Mouse (Mus musculus) spleen, postnatal 14 days (tissue): ENCODE data around the gene Ahnak.
"Not testable (repeated sequence)": the region's sequence is repeated elsewhere in the genome, so short reads cannot be mapped to it uniquely, and the experiment has no call there.

Experiments
- DNase-seq, 2 experiments: peaks; one replicate each; pipeline ENCODE4 v3.0.0; 2021 to 2022; ENCODE audit warnings: low spot score in 2 of 2

Gene Ahnak

DNA sequence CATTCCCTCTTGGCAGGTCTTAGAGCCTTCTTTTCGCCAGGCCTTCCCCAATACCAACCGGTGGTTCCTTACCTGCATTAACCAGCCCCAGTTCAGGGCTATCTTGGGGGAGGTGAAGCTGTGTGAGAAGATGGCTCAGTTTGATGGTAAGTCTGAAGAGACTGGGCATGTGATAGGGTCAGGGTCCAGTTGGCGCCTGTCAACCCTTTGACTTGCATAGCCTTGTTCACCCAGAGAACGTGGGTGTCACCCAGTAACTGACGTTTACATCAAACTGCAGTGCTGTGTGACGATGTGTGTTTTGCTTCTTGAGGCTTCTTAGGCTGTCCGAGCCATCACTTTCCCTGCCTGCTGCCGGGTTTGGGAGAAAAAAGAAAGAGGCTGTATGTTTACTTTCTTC, 16.6 kb upstream of the Ahnak start:
- not testable (repeated sequence) for DNase-seq

GRCm38 (mm10) chr19:8974638-8975037, 14.4 kb upstream of the Ahnak start:
- DNase-seq = no peak

GRCm38 (mm10) chr19:8975491-8975890, 13.6 kb upstream of the Ahnak start:
- DNase-seq = no peak

DNA sequence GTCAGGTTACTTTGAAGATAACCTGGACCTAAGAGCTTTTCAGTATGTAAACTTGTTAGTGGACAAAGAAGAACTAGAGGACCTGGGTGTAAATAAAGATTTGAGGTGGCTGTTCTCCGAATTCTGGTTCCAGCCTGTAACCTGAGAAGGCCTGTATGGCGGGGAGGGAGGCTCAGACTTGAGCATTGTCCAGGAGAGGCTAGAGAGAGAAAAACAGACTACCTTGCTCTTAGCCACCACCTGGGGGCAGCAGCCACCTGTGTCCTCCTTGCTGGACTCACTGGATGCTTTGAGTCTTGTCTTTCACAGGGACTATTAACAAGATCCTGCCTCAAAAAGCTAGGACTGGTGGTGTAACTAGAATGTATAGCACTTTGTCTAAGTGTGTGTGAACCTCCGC, 12.5 kb upstream of the Ahnak start:
- no peak for DNase-seq

DNA sequence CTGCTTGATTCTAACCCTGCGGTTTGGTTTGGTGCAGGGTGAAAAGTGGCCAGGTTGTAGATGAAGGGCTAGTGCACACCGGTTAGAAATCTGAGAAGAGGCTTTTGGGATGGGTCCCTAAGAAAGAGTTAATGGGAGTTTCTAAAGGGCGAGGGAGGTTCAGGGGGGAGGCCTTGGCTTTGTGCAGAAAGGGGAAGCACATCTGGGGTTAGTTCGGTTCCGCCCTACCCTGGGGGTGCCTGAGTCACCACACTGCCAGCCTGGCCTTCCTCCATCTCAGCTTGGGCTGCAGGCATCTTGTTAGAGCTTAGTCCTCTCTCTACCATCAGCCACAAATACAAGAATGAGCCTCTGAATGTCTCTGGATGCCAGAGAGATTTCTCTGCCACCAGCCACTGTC, 8.3 kb upstream of the Ahnak start:
- DNase-seq = no peak

DNA sequence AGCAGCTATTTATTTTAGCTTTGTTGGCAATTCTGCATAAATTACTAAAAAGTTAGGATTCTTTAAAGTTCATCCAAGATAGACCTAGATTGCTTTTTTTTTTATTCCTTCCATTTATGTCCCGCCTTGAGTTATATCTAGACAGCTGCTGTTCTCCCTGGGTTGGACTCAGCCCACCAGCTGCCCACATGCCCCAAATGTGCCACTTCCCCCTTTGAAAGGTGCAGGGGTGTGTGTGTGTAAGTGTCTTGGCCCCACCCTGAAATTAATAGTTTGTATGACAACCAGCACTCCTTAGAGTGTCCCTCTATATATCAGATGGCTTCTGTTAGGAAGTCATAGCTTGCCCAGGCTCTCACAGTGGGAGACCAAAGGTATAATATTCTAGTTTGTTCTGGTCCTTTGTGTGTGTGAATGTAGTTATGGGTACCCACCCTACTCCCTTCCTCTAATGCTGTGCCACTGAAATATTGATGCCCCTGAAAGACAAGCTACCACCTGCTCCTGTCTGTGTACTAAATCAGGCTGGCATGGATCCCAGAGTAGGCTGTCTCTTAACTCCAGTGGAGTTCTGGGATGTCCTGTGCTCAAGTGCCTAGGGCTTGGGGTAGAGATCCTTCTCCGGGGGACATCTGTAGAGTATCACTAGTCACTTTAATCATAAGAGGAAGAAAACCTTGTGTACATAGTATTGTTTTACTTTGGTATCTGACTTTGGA, 7.5 kb upstream of the Ahnak start:
- DNase-seq = no peak

- no peak for DNase-seq
Measured at GRCm38 (mm10) chr19:8982303-8983149, 6.6 kb upstream of the Ahnak start.

- DNase-seq = no peak
Measured at GRCm38 (mm10) chr19:8983150-8983650, 5.9 kb upstream of the Ahnak start.

GRCm38 (mm10) chr19:8984255-8984868, 4.7 kb upstream of the Ahnak start:
- no peak for DNase-seq

DNA sequence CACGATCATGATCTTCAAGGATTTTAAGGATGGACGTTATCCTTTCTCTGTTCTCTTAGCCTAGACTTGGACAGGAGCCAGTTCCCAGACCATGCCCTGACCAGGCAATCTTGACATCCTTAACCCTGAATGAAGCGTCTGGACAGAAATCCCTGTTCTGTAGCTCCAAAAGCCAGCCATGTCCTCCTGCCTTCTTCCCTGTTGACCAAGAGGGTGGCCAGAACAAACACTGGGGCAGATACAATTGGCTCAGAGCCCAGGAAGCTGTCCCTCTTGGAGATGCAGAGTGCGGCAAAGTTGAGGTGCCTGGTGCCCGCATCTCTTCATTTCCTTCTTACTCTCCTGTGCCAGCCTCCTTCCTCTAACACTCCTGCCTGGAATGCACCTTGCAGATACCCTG, 3.2 kb upstream of the Ahnak start:
- no peak for DNase-seq

DNA sequence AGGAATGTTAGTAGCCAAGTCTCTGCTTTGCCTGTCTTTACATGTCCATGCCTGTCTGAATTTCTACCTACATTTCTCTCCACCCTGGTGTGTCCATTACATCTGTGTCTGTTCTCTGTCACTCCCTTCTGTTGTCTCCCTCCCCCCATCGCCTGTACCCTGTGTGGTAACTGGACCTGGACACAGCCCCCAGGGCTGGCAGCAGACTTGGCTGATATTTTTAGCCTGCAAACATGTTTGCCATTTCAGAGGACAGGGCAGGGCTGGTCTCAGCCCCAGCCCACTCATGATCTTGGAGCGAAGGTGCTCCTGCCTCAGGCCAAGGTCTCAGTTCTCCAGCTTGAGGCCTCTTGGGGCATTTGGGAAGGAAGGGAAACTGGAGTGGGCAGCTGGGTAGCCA, 1.3 kb upstream of the Ahnak start:
- no peak for DNase-seq

GRCm38 (mm10) chr19:8988346-8989065, 578 bp upstream of the Ahnak start:
- DNase-seq = no peak

GRCm38 (mm10) chr19:8989567-8990431, 715 bp downstream of the Ahnak start:
- no peak for DNase-seq

DNA sequence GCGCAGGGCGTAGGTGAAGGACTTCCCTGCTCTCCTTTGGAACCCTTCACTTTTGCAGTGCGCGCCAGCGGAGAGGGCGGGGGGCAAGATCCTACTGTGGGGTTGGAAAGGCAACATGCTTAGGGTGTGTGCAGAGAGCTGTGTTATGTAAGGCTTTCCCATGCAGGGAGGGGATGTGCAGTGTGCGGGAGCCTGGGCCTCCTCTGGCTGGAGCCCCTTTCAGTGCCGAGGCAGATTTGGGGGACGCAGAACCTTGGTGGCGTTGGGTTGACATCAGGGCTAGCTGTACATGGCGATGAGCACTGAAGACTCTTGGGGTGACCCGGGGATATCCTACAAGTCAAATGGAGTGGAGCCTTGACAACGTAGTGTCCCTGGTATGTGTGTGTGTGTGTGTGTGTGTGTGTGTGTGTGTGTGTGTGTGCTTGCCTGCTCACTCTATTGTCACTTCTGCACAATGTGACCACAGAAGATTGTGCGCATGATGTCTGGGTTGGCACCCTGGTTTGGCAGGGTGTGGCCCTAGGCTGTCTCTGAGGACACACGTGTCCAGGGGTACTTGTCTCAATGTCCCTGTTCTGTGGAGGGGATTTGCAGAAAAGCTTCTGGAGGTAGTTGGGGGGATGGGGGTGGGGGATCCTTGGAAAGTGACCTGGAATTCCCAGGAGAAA, 1.5 kb downstream of the Ahnak start:
- no peak for DNase-seq

GRCm38 (mm10) chr19:8991245-8991870, 2.3 kb downstream of the Ahnak start:
- DNase-seq = no peak

GRCm38 (mm10) chr19:8991871-8992735, 3.0 kb downstream of the Ahnak start:
- DNase-seq = no peak

- DNase-seq = peak; percentile 62 to 76
Measured at GRCm38 (mm10) chr19:8992769-8993624, 3.9 kb downstream of the Ahnak start.

- no peak for DNase-seq
Measured at GRCm38 (mm10) chr19:8993625-8993912, 4.5 kb downstream of the Ahnak start.
